Mouse (Mus musculus): ENCODE results near the gene Vmp1. TPM values are rescaled to one million over a fixed set of nuclear protein-coding genes. Genes with fewer than 3 reads are reported as not detected.

Gene Vmp1
- total and polyA plus RNA-seq, 3 experiments = 80.9 to 209 (median 167) TPM

DNA sequence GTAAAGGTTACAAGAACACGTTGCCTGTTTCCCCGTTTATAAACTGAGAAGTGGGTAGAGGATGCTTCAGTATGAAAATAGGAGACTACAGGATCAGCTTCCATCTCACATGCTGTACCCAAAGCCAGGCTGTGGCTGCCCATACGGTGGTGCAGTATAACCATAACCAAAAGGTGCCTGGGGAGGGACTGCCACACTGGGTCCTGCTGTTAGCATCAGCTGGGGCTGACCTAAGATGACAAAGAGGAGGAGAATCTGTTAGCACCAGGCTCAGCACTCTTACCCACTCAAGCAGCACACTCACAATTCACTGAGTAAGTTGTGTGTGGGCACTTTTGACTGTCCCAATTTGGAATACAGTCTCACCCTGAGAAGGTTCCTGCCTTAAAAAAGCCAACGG is 11.8 kb upstream of the Vmp1 start:
- Histone ChIP-seq H3K27ac (ENCODE audit: insufficient read depth, low read depth) (no peak overlapping the region), H3K79me2 (replicated peaks; ENCODE audit: control insufficient read depth, extremely low read depth, insufficient read depth, poor library complexity, severe bottlenecking) (peaks cover 11% of the 10 kb centered on the region), H3K4me3 (replicated peaks in 1 of 3; ENCODE audit: low read depth in 2 of 3, low read length in 2 of 3, poor library complexity in 1 of 3) (no peak overlapping the region), H3K4me2 (ENCODE audit: insufficient read depth, low read depth, poor library complexity, severe bottlenecking) (no peak overlapping the region), H3K36me3 (replicated peaks in 1 of 2; ENCODE audit: control insufficient read depth in 1 of 2, insufficient read depth in 1 of 2, low read length in 1 of 2) (peaks cover 66 to 98% of the 10 kb centered on the region in 2 experiments), H3K9me3 (replicated peaks; ENCODE audit: low read length) (no peaks in the 10 kb centered on the region), H3K4me1 (ENCODE audit: control insufficient read depth in 1 of 2, insufficient read depth in 2 of 2) (peaks cover 3 to 19% of the 10 kb centered on the region in 2 experiments; a peak in 2 of 4 replicates), H3K27me3 (replicated peaks) (no peaks in the 10 kb centered on the region), H3K9ac (ENCODE audit: insufficient read depth, low read depth) (no peak overlapping the region)
- no peak for DNase-seq (ENCODE audit: extremely low read depth)
- dilution Hi-C loops (cut with MboI; ENCODE audit: extremely low pct_ligation_motif_present, extremely low pct_unique_long_range_greater_than_20kb, low sequenced_read_pairs) (no loop called here), in situ Hi-C loops (cut with MboI; ENCODE audit: low pct_ligation_motif_present, low pct_unique_long_range_greater_than_20kb, low sequenced_read_pairs) (loop anchor here (10.0 kb wide), 1 partner anchor 139 kb away; no protein-coding TSS in a partner anchor)
- TF ChIP-seq ELF1 (IDR thresholded peaks at IDR 0.05; ENCODE audit: low read depth, low read length) = no peak
- TF ChIP-seq RAD21 (IDR thresholded peaks at IDR 0.05; ENCODE audit: low read depth, low read length) = no peak
- TF ChIP-seq ZC3H11A (IDR thresholded peaks at IDR 0.05; ENCODE audit: low read depth, low read length) = no peak
- TF ChIP-seq MYC (IDR thresholded peaks at IDR 0.05; ENCODE audit: low read depth, low read length) = no peak
- TF ChIP-seq TCF12 (IDR thresholded peaks at IDR 0.05; ENCODE audit: low read depth, low read length) = no peak

DNA sequence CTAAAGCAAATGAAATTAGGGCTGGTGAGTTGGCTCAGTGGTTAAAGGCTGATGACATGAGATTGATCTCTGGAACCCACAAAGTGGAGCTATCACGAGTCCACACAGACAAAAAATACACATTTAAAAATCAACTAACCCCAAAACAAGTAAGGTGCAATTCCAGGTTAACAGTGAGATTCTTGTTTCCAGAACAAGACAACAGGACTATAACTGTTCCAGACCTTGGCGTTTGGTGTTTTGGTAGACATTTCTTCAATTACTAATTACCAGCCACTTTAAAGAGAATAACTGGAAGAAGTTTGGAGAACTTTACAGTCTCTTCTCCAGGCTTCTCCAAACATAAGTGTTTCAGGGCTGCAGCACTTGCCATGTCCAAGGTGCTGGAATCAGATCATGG is 8.9 kb upstream of the Vmp1 start:
- no peak for DNase-seq (ENCODE audit: extremely low read depth)
- Histone ChIP-seq H3K9ac (ENCODE audit: insufficient read depth, low read depth) (peak overlapping the region; percentile 67; the same call in 1 of the 2 replicates), H3K4me2 (ENCODE audit: insufficient read depth, low read depth, poor library complexity, severe bottlenecking) (no peak overlapping the region), H3K4me3 (replicated peaks in 1 of 3; ENCODE audit: low read depth in 2 of 3, low read length in 2 of 3, poor library complexity in 1 of 3) (no peak overlapping the region), H3K79me2 (replicated peaks; ENCODE audit: control insufficient read depth, extremely low read depth, insufficient read depth, poor library complexity, severe bottlenecking) (peaks cover 38% of the 10 kb centered on the region), H3K27me3 (replicated peaks) (no peaks in the 10 kb centered on the region), H3K36me3 (replicated peaks in 1 of 2; ENCODE audit: control insufficient read depth in 1 of 2, insufficient read depth in 1 of 2, low read length in 1 of 2) (peaks cover 60 to 92% of the 10 kb centered on the region in 2 experiments), H3K27ac (ENCODE audit: insufficient read depth, low read depth) (peak overlapping the region; percentile 72), H3K4me1 (ENCODE audit: control insufficient read depth in 1 of 2, insufficient read depth in 2 of 2) (peaks cover 3 to 17% of the 10 kb centered on the region in 2 experiments; a peak in 2 of 4 replicates), H3K9me3 (replicated peaks; ENCODE audit: low read length) (no peaks in the 10 kb centered on the region)
- in situ Hi-C loops (cut with MboI; ENCODE audit: low pct_ligation_motif_present, low pct_unique_long_range_greater_than_20kb, low sequenced_read_pairs) (loop anchor here (10.0 kb wide), 1 partner anchor 142 kb away; no protein-coding TSS in a partner anchor), dilution Hi-C loops (cut with MboI; ENCODE audit: extremely low pct_ligation_motif_present, extremely low pct_unique_long_range_greater_than_20kb, low sequenced_read_pairs) (no loop called here)
- TF ChIP-seq USF1 (IDR thresholded peaks at IDR 0.05; ENCODE audit: low read depth, low read length) (no peak), ZNF384 (IDR thresholded peaks at IDR 0.05; ENCODE audit: low read depth, low read length) (no peak), NELFE (IDR thresholded peaks at IDR 0.05; ENCODE audit: low read depth, low read length) (no peak), BHLHE40 (IDR thresholded peaks at IDR 0.05; ENCODE audit: low read depth, low read length) (no peak), CHD2 (IDR thresholded peaks at IDR 0.05; ENCODE audit: low read length) (no peak), EP300 (IDR thresholded peaks at IDR 0.05; ENCODE audit: low read length) (no peak), JUN (IDR thresholded peaks at IDR 0.05; ENCODE audit: insufficient read depth, low read depth, low read length) (no peak), UBTF (IDR thresholded peaks at IDR 0.05; ENCODE audit: low read depth, low read length) (no peak), ETS1 (conservative IDR thresholded peaks at IDR 0.05; ENCODE audit: low read depth, low read length) (no peak), RAD21 (IDR thresholded peaks at IDR 0.05; ENCODE audit: low read depth, low read length) (no peak), SMC3 (IDR thresholded peaks at IDR 0.05; ENCODE audit: low read depth, low read length) (no peak), IRF4 (IDR thresholded peaks at IDR 0.05; ENCODE audit: low read depth, low read length) (no peak)

Data from CH12.LX (cell line).